Mouse (Mus musculus) thymus, adult 18-20 months (tissue): ENCODE results near the gene Slc15a5.

Experiments used
- DNase-seq, 2 experiments: peaks; one replicate each; pipeline ENCODE4 v3.0.0; 2022; ENCODE audit warnings: mixed read lengths in 2 of 2

Gene Slc15a5

DNA sequence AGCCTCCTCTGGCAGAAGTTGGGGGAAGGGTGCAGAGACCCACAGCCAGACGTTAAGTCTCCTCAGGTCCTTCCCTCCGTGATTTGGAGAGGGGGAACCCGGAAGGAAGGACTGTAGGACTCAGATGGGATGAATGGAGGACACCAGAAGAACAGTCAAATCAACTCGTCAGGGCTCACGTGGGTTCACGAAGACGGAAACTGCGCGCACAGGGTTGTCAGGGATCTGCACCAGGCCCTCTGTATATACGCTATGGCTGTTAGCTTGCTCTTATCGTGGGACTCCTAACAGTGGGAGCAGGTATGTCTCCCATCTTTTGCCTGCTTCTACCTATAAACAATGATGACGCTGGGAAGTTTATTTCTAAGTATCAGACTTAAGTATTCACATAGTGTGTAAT, 24.8 kb downstream of the Slc15a5 start:
- DNase-seq = no peak

DNA sequence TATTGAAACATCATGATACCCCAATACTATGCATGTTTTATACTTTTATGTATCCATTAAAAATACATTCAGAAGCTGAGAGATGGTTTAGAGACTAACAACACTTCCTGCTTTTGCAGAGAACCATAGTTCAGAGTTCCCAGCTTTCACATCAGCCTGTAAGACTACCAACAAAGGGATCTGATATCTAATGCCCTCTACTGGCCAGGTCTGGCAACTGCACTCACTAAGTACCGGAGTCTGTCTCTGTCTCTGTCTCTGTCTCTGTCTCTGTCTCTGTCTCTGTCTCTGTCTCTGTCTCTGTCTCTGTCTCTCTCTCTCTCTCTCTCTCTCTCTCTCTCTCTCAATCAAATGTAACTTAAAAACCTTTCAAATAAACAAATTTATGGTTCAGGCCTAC, 25.6 kb downstream of the Slc15a5 start:
- DNase-seq = no peak

DNA sequence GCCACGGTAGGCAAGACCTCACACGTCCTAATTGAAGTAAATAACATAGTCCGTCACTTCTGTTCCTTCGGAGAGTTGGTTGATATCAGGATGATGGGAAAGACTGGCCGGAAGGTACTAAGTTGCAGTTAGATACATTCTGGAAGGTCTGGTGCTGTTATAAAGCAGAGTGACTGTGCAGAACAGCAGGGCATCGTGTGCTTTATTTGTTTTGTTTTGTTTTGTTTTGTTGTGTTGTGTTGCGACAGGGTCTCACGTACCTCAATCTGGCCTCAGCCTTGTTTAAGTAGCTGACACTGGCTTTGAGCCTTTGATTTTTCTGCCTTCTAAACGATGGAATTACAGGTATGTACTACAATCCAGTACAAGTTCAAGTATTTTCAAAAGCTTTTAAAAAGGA, 26.0 kb downstream of the Slc15a5 start:
- no peak for DNase-seq

DNA sequence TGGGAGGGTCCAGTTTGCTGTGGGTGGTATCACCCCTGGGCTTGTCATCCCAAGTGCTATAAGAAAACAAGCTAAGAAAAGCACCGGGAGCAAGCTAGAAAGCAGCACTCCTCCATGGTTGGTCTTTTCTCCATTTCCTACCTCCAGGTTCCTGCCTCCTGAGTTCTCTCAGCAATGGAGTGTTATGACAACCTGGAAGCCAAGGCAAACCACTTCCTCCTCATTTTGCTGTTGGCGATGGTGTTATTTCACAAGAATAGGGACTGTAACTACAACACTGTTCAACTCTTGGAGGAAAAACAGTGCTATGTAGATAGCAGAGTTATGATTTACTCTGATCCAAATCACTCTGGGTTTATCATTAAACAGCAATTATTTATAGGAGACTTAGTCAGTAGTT, 34.4 kb downstream of the Slc15a5 start:
- DNase-seq = no peak

DNA sequence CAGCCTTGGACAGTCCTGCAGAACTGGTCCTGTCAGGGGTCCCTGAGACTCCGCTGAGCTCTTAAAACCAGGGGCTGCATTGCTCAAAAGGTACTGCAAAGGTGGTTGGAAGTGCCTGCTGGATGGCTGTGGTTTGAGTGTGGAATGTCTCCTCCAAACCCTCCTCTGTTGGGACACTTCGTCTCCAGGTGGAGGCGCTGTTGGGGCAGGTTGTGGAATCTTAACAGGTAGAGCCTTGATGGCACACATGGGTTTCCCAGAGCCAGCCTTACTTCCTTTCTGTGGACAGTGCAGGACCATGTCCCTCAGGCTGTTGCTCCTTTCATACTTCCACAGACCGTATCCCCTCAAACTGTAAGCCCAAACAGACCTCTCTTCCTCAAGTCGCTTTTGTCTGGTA, 36.8 kb downstream of the Slc15a5 start:
- no peak for DNase-seq

DNA sequence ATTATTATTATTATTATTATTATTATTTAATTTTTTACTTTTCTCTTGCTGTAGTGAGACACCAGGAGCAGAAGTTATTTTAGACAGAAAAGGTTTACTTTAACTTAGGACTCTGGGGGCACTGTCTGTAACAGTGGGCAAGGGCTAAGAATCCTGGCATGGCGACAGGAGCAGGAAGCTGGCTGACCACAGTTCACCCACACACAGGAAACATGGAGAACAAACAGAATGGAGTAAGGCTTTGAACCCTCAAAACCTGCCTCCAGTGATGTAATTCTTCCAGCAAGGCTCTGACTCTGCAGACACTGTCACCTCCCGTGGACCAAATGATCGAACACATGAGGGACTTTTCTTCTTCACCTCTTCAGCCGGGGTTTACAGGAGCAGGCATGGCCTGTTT, 37.9 kb downstream of the Slc15a5 start:
- DNase-seq = no peak

DNA sequence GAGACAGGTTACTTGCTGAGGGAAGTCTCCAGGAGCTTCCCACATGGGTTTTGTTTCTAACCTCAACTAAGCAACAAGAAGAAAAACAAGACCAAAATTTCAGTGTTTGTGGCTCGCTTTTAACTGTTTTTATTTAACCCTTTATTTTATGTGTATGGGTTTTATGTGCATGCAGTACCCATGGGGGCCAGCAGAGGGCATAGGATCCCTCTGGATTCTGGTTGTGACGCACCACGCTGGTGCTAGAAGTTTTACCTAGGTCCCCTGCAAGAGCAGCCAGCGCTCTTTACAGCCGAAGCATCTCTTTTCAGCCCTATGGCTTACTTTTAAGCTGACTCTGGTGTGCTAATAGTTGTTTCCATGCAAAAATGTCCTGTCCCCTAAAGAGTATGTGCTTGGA, 42.1 kb downstream of the Slc15a5 start:
- no peak for DNase-seq

DNA sequence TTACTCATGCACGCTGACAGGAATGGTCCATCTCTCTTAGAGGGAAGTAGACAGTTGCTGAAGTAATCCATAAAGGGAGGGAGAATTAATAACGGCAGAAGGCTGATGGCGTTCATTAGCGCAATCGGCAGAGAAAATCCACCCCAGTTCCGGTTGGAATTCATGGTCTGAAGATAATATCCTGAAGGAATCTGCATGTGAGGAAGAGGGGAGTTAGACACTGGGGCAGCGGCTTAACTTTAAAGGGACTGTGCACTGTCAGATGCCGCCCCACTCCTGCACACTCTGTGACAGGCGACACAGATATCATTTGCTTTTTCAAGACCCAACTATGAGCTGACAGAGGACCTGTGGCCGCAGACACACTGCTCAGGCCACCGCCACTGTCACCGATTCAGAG, 42.8 kb downstream of the Slc15a5 start:
- no peak for DNase-seq

DNA sequence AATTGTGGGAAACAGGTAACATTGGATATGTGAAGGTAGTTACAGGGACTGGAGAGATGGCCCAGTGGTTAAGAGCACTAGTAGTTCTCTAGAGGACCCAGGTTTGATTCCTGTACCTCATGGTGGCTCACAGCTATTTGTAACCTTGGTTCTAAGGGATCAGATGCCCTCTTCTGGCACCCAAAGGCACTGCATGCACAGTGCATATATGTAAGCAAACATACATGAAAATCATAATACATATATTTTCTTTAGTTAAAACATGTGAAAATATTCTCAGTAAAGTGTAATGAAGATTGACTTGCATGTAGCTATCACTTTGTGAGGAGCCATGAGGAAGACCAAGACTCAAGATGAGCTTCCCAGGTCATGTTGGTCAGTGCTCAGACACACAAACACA, 62.8 kb downstream of the Slc15a5 start:
- no peak for DNase-seq

DNA sequence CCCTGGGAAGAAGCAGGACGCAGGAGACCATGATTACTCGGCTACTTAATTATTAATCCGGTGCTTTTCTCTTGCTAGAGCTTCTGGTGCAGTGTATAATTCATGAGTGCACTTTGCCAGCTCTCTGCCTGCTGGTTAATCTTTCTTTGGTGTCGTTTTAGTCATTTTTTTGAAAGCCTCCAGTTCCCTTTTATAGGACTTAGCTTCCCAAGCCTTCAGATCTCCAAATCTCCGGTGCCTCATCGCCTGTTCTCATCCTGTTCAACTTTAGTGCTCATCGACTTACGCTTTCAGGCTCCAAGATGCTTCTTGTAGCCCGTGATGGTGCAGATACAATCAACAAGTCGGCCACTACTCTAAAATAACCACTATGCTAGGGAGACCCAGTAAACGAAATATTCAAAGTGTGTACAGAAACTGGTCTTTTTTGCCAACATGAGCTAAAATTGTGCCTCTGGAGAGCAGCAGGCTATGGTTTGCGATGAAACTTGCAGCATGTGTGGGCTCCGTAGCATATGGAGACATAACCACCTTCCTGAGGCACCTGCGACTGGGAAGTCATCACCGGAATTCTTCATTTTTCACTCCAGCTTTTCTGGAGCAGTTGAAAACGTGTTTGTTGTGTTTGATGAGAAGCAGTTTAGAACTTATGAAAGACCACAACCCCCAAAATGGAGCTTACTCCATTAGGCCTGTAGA, 64.6 kb downstream of the Slc15a5 start:
- DNase-seq = no peak

DNA sequence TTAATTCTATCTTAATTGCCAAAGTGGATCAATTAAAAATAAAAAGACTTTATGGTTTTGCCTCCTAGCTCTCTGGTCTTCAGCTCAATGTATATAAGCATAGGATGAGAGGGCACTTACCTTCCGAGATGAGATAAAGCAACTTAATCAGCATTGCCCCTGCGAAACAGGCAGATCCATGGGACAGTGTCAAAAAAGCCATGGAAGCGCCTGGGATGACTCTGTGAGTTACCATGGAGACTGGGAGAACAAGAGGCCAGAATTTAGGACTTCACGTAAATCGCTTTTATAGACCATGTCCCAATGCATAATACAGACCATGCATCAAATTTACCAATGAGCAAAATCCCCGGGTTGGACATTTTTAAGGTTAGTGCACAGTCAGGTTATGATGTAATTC, 67.8 kb downstream of the Slc15a5 start:
- no peak for DNase-seq

DNA sequence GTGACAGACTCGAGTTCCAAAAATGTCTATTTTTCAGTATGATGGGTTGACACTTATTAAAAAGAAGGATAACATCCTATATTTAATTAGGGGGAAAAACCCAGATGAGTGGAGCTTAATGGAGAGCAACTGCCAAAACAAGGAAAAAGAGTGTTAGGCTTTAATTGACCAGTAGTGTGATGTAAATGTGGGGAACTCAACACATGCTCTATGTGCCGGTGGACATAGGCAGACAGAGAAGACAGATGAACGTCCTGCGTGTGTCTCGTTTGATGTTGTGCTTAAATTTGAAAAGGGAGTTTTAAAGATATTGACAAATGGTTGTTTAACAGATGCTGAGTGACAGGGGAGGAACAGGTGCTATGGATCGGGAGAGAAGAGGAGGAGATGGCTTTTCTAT, 72.0 kb downstream of the Slc15a5 start:
- DNase-seq = no peak

DNA sequence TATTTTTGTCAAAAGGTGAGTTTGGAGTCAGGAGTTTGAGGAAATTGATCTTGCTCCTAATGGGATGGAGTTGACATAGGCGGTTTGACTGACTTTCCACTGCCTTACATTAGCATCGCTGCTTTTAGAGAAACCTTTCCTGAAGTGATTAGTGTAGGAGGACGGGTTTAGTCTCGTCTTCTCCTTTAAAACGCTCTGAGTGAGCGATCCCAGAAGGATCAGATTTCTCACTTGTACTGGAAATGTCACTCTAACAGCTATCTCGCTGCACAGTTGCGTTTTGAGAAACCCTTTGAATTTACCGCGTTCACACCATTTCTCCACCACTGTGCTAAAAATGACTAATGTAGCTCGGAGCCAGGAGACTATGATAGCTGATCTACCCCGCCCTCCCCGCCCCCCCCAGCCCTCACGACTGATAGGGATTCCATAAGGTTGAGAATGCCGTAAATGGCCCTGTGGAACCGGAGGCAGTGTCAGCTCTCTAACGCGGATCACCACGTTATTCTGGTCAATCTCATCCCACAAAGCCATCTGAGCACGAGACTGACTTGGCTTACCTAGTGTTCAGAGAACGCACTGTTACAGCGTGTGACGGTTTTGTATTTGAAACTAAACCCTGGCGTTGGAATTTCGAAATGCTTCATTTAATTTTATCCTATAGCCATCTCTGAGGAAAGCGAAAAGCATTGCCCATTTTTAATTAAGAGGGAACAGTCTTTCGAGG, 73.0 kb downstream of the Slc15a5 start:
- no peak for DNase-seq

DNA sequence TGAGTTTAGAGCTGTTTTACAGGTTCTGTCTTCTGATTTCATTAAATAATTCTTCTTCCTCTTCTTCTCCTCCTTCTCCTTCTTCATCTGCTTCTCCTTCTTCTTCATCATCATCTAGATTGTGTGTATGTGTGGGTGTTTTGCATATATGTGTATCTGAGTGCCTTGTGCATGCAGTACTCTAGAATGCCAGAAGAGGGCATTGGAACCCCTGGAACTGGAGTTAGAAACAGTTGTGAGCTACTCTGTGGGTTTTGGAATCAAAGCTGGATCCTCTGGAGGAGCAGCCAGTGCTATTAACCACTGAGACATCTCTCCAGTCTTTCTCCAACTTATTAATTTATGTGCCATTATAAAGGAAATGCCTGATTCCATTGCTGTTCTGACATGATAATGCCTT, 89.9 kb downstream of the Slc15a5 start:
- no peak for DNase-seq

DNA sequence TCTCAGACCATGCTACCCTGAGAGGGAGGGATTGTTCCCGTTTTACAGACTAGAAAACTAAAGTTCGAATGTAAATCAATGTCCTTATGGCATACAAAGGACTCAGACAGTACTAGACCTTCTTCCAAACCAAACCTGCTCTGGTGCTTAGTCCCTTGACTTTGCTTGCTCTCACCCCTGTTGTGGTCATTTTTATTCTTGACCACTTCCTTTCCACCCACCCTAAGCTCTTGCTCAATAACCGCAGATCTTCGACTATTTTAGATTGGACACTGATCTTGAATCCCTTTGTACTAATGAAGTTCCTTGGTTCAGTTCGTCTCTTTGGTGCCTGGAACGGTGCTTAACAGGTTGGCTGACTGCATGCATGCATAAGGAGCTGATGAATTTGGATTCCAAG, 94.5 kb downstream of the Slc15a5 start:
- DNase-seq = no peak

DNA sequence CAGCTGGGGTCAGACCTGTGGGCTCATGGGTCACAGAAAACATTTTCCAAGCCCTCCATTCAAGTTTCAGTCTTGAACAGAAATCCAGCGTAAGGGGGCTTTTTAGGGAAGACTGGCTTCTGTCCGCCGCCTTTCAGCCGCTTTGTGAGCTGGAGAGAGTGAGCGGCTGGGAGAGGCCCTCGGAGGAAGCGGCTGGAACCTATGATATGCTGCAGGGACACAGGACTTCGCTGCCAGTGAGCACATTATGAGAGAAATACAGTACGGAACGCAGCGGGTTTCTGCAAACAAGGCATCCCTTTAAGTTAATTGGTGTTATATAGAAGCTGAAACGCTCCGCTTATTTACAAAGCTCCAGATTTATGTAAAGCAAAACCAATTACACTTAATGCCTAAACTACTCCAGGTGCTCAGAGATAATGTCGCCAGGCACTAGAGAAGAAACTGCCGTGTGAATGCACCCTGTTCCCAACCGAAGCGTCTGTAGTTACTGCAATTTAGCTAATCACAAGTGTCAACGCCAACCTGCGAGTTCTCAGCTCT, 97.5 kb downstream of the Slc15a5 start:
- no peak for DNase-seq

DNA sequence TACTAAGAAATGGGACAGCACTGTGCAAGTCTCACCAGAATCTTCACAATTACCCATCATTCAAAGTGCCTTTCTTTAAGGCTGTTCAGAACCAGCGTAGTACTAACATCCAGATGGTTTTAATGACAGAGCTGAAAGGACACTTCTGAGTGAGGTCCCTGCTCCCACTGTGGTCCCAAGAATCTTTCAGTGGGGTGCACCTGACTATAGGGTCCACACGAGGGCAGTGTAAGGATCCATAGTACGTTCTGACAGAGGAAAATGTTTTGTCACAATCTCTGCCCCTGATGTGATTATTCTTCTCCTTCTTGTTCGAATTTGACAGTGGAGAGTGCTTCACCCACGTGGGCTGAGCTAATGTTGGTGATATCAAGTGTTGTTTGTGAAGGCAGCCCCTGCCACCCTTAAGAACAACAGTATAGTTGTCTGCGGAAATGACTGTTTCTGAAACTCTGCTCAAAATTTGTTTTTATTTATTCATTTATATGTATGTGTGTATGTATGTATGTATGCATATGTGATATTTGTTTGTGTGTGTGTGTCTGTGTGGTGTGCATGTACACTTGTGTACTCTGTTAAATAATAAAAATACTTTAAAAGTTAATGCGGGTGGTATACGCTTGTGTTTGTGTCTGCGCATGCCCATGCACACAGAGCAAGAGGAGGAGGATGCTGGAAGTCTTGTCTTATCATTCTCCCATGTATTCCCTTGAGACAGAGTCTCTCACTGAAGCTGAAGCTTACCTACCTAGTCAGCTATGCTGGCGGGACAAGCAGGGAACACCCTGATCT, 98.6 kb downstream of the Slc15a5 start:
- no peak for DNase-seq

DNA sequence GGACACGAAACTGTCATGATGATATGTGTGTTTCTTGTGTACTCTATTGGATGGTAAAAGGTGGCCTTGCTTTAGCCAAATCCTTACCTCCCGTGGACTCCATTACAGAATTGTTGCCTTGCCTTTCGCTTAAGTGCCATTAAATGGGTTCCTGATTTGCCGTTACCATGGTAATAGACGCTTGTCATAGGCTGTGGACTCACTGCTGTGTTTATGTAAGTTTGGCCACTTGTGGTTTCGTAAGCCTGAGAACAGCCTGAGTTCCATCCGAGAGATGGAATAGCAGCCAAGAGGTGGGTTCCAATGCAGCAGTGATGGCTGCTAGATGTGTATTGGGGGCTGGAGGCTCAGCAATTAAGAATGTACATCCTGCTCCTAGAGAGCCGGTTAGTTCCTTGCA, 99.3 kb downstream of the Slc15a5 start:
- DNase-seq = no peak

DNA sequence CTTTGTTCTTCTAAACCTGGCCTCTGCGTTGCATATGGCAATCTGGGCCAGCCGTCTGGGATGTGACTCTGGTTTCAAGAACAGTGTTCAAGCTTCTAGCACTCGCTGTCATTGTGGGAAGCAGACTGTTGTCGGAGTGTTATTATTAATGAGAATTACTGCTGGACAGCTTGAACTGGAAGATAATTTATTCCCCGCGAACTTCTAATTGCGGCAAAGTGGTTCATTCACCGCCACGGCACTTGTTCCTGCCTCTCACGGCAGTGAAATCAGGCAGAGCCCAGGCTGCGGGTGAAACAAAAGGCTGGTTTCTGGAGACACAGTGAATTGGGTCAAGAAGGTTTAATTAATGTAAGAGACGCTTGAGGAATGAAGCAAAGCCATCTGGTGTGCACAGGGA, 99.9 kb downstream of the Slc15a5 start:
- no peak for DNase-seq

DNA sequence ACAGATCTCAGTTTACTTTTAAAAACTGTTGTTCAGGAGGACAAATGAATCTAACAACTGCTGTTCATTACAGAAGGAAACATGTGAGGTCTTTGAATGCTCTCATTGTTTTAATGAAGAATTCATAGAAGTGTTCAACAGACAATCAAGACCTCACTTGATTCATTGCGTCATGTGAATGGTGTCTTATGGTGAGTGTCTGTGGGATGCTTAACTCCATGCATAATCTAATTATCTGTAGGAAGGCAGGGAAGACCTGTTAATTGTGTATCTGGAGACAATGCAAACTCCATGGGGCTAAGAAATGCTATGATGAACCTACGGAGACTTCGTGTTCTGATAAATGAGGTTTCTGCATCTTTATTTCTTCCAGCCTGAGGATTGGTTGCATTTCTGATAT, 103.7 kb downstream of the Slc15a5 start:
- DNase-seq = no peak

DNA sequence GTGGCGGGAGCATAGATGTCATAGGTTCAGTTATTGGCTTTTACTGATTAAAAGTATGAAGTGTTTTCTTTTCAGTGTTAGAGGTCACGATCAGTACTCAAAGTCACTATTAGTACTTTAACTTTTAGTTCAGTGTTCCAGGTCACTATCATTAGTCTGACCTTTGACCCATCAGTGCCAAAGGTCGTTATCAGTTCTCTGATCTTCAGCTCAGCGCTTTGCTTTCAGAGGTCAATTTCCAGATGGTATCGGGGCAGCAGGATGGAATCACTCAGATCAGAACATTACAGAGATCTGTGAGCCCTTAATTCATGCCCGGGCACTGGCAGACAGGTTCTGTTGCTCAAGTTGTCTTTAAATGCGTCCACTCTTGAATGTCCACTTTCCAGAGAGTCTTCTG, 116.0 kb downstream of the Slc15a5 start:
- DNase-seq = no peak

DNA sequence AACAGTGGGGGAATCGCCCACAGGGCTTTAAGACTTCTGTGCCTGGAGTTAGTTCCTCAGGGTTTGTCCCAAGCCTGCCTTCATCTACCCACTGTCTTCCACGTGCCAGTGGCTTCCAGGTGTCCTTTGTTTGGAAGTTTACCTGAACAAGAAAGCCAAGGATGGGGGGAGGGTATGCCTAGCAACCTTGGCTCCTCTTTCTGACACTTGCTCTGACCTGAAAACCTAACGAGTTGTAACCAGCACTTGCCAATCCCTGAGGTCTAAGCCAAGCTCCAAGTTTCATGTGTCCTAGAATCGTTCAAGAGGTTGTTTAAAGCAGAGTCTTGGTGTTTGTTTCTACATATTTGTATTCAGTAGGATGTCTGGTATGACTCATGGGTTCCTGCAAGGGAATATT, 116.9 kb downstream of the Slc15a5 start:
- DNase-seq = no peak

DNA sequence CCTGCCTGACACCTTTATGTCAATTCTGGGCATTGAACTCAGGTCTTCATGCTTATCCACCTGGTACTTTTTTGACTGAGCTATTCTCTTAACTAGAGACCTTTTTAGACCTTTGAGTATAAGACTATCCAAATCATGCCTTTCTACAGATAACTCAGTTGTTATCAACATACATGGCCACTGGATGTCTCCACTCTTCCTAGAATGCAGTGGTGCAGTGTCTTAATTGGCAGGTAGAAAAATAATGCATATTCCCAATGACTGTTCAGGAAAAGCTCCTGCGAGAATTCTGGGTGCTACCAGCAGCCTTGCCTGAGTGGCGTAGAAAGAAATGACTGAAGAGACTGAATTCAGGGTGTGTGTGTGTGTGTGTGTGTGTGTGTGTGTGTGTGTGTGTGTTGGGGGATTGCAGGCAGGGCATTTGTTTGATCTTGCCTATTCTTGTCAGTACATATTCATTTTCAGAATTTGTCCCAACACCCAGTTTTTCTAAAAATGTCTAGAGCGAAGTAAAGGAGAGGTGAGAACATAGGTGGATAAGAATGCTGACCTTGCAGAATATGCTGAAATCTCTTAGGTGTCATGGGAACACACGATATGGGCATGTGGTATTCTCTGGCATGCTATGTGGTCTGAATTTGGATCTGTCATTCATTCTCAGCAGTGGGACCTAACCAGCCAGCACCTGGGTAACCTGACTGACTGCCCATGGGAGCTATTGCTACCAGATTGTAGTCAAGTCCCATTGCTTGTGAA, 119.5 kb downstream of the Slc15a5 start:
- DNase-seq = no peak
